18 mouse cellular contexts compared by ENCODE assay signal in genomic region chr17:83207296-83207695, GRCm38 (mm10).
"Had no signal": no experiment of that assay in that cellular context is flagged by ENCODE, and none has a peak within 500 bp of the region (broad histone marks: within the 10 kb centered on the region; RNA-seq: fewer than 3 reads in every experiment).

No protein-coding gene starts in this region.

- H3K9me3 ChIP-seq: kidney, embryonic 15.5 days; liver, embryonic 13.5 days; midbrain, embryonic 12.5 days; midbrain, embryonic 15.5 days; neural tube, embryonic 13.5 days; stomach, embryonic 15.5 days had no signal

- H3K4me2 ChIP-seq: kidney, embryonic 15.5 days; liver, embryonic 13.5 days; midbrain, embryonic 12.5 days; midbrain, embryonic 15.5 days; neural tube, embryonic 13.5 days; stomach, embryonic 15.5 days had no signal

- DNase-seq: kidney, adult 18-20 months; kidney, postnatal 10 days; kidney, postnatal 36 days; layer of hippocampus, postnatal 36 days; liver, embryonic 13.5 days; lung, adult 2 months; lung, postnatal 14 days; lung, postnatal 4 days; retina, postnatal 1 day; right cerebral cortex, postnatal 25 days; spleen, adult 18-20 months had no signal

- H3K9ac ChIP-seq: kidney, embryonic 15.5 days; liver, embryonic 13.5 days; midbrain, embryonic 12.5 days; midbrain, embryonic 15.5 days; neural tube, embryonic 13.5 days; stomach, embryonic 15.5 days had no signal

- ATAC-seq: intestine, embryonic 16.5 days; midbrain, embryonic 15.5 days had no signal

- H3K4me3 ChIP-seq: kidney, embryonic 15.5 days; left cerebral cortex, adult 2 months; liver, embryonic 13.5 days; midbrain, embryonic 12.5 days; midbrain, embryonic 15.5 days; neural tube, embryonic 13.5 days; stomach, embryonic 15.5 days had no signal

- H3K36me3 ChIP-seq: kidney, embryonic 15.5 days; liver, embryonic 13.5 days; midbrain, embryonic 12.5 days; midbrain, embryonic 15.5 days; neural tube, embryonic 13.5 days; stomach, embryonic 15.5 days had no signal

- H3K27ac ChIP-seq: kidney, embryonic 15.5 days; left cerebral cortex, adult 2 months; liver, embryonic 13.5 days; midbrain, embryonic 12.5 days; midbrain, embryonic 15.5 days; neural tube, embryonic 13.5 days; stomach, embryonic 15.5 days had no signal

- H3K27me3 ChIP-seq: kidney, embryonic 15.5 days; liver, embryonic 13.5 days; stomach, embryonic 15.5 days had no signal
